Mouse (Mus musculus) olfactory bulb, adult 2 months (tissue): ENCODE data around the gene 6030458C11Rik.

Source experiments
- CTCF ChIP-seq: fragments of 200-500 bp; IDR thresholded peaks from 2 replicates; pipeline ENCODE4 v1.5.1; 2012; ENCODE audit warnings: low read depth, mild to moderate bottlenecking, low read length, moderate library complexity; ENCODE audit not compliant: insufficient read depth
- POLR2A ChIP-seq: fragments of 200-500 bp; IDR thresholded peaks from 2 replicates; pipeline ENCODE4 v1.6.1; 2012; ENCODE audit warnings: mild to moderate bottlenecking, low read depth, low read length, moderate library complexity; ENCODE audit not compliant: insufficient read depth

DNA sequence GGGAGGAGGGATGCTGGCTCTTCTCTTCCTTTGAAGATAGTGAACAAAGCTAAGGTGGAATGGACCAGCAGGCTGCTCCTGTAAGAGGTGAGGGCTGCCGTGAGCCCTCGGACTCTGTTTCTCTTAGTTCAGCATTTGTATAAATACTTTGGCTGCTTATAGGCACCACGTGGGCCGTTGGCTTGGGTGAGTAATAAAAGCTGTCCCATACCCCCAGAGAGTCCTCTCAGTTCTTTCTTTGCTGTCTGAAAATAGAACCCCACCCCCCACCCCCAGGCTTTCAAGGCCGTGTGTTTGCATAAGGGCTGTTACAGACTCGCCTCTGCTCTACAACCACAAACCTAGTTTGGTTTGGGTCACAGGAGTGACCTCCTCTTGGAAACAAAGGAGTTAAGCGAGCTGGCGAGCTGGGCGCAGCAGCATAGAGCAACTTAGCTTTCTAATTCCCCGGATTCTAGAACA, 35.0 kb downstream of the 6030458C11Rik start:
- TF ChIP-seq CTCF: no peak
- TF ChIP-seq POLR2A: no peak
